9 mouse cellular contexts compared by ENCODE assay signal in the genomic region with DNA sequence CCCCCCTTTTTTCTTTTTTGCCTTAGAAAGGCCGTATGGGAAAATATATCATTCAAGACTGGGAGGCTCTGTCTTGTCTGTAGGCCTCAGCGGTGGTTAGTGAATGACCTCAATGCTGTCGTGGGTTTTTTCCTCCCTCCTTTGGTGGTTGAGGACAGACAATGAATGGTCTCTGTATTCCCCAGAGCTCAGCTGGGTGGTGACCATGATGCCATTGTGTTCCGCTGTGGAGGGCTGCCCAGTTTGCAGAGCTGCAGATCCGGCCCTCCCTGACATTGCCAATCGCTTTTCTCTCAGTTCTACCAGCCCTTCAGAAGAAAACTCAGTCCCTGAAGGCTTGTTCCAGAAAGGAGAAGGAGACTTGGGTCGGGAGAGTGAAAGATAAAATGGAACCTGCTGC. TPM values are rescaled to one million over a fixed set of nuclear protein-coding genes. Genes with fewer than 3 reads are reported as not detected.
DNase-seq lines count a peak whose midpoint lies in the region; ATAC-seq and TF ChIP-seq lines count a peak whose summit lies in the region.
"Had no signal": no experiment of that assay in that cellular context is flagged by ENCODE, and none has a peak within 500 bp of the region (broad histone marks: within the 10 kb centered on the region; RNA-seq: fewer than 3 reads in every experiment).

No protein-coding gene starts in this region.

- no peak overlapping the region for H3K4me2 ChIP-seq in hindbrain, embryonic 14.5 days (replicated peaks)
- no peak overlapping the region for H3K4me2 ChIP-seq in midbrain, embryonic 11.5 days
- no peak overlapping the region for H3K4me2 ChIP-seq in intestine, postnatal 0 days (replicated peaks; ENCODE audit: low read depth)
- H3K4me2 ChIP-seq: liver, embryonic 13.5 days had no signal

- H3K4me1 ChIP-seq in hindbrain, embryonic 14.5 days (replicated peaks; ENCODE audit: control insufficient read depth, insufficient read depth, low read length): peaks cover 6% of the 10 kb centered on the region; the same call in 1 of the 2 replicates
- peaks cover 3% of the 10 kb centered on the region; the same call in 1 of the 2 replicates for H3K4me1 ChIP-seq in midbrain, embryonic 11.5 days (ENCODE audit: control insufficient read depth, insufficient read depth, low read length)
- H3K4me1 ChIP-seq in intestine, postnatal 0 days (replicated peaks; ENCODE audit: control insufficient read depth, insufficient read depth, low read length): no peaks in the 10 kb centered on the region

- H3K4me3 ChIP-seq in hindbrain, embryonic 14.5 days (replicated peaks; ENCODE audit: low read length): no peak overlapping the region
- H3K4me3 ChIP-seq in midbrain, embryonic 11.5 days (ENCODE audit: low read depth, low read length): no peak overlapping the region
- H3K4me3 ChIP-seq in intestine, postnatal 0 days (ENCODE audit: low read depth, low read length): no peak overlapping the region
- H3K4me3 ChIP-seq: liver, embryonic 13.5 days had no signal

- 29% methylated on average over 7 of the region's 7 CpGs for WGBS in hindbrain, embryonic 14.5 days
- 51% methylated on average over 7 of the region's 7 CpGs for WGBS in midbrain, embryonic 11.5 days
- WGBS in intestine, postnatal 0 days: 69% methylated on average over 7 of the region's 7 CpGs

- H3K9ac ChIP-seq in hindbrain, embryonic 14.5 days: no peak overlapping the region
- H3K9ac ChIP-seq in midbrain, embryonic 11.5 days (ENCODE audit: low read length): no peak overlapping the region
- no peak overlapping the region for H3K9ac ChIP-seq in intestine, postnatal 0 days (ENCODE audit: low read depth, low read length)
- H3K9ac ChIP-seq: liver, embryonic 13.5 days had no signal

- no peaks in the 10 kb centered on the region for H3K9me3 ChIP-seq in hindbrain, embryonic 14.5 days (ENCODE audit: control insufficient read depth, low read length)
- H3K9me3 ChIP-seq in midbrain, embryonic 11.5 days (ENCODE audit: control insufficient read depth, low read length): no peaks in the 10 kb centered on the region
- no peaks in the 10 kb centered on the region for H3K9me3 ChIP-seq in intestine, postnatal 0 days (ENCODE audit: control insufficient read depth)
- H3K9me3 ChIP-seq: liver, embryonic 13.5 days had no signal

- DNase-seq in ovary, postnatal 36 days (ENCODE audit: low spot score): peak; percentile 5
- DNase-seq in ovary, postnatal 10 days (ENCODE audit: low spot score): no peak
- DNase-seq in hindbrain, embryonic 14.5 days (ENCODE audit: low spot score): peak; percentile 26
- peak; percentile 83 for DNase-seq in midbrain, embryonic 11.5 days (ENCODE audit: low spot score, missing footprints)
- no peak for DNase-seq in adrenal gland, adult (ENCODE audit: inconsistent age in 2 of 2, low spot score in 1 of 2)
- no peak for DNase-seq in heart, postnatal 4 days
- DNase-seq in urinary bladder, adult 18-20 months (ENCODE audit: low spot score in 2 of 2): no peak
- DNase-seq: liver, embryonic 13.5 days had no signal

- peak overlapping the region; percentile 62 for H3K27ac ChIP-seq in hindbrain, embryonic 14.5 days
- H3K27ac ChIP-seq in midbrain, embryonic 11.5 days (ENCODE audit: low read depth, low read length): no peak overlapping the region
- H3K27ac ChIP-seq in intestine, postnatal 0 days (ENCODE audit: low read depth, low read length): no peak overlapping the region
- H3K27ac ChIP-seq: liver, embryonic 13.5 days had no signal

- no peaks in the 10 kb centered on the region for H3K36me3 ChIP-seq in hindbrain, embryonic 14.5 days (replicated peaks; ENCODE audit: control insufficient read depth, insufficient read depth)
- H3K36me3 ChIP-seq in midbrain, embryonic 11.5 days (ENCODE audit: control insufficient read depth, insufficient read depth, low read length): no peaks in the 10 kb centered on the region
- no peaks in the 10 kb centered on the region for H3K36me3 ChIP-seq in intestine, postnatal 0 days (ENCODE audit: control insufficient read depth, insufficient read depth)
- H3K36me3 ChIP-seq: liver, embryonic 13.5 days had no signal

- ATAC-seq in hindbrain, embryonic 14.5 days (ENCODE audit: low FRiP score): peak; percentile 35; the same call in 1 of the 2 replicates
- no peak for ATAC-seq in midbrain, embryonic 11.5 days (ENCODE audit: low FRiP score)
- ATAC-seq in intestine, postnatal 0 days: no peak

- peaks cover 3% of the 10 kb centered on the region; the same call in 1 of the 2 replicates for H3K27me3 ChIP-seq in hindbrain, embryonic 14.5 days (ENCODE audit: control insufficient read depth, insufficient read depth, low read length)
- H3K27me3 ChIP-seq in midbrain, embryonic 11.5 days (ENCODE audit: control insufficient read depth, insufficient read depth, low read length): no peaks in the 10 kb centered on the region; the same call in 1 of the 2 replicates
- no peaks in the 10 kb centered on the region for H3K27me3 ChIP-seq in intestine, postnatal 0 days (replicated peaks; ENCODE audit: control insufficient read depth, insufficient read depth, low read length)
- H3K27me3 ChIP-seq: liver, embryonic 13.5 days had no signal

- TF ChIP-seq CTCF in intestine, postnatal 0 days (IDR thresholded peaks at IDR 0.05; ENCODE audit: low read depth): no peak

RNA-seq across cellular contexts. Expression of gene Gemin8, which starts 3.5 kb away (rescaled TPM):
- 8.5 and 10.5 TPM in 2 replicates for polyA plus RNA-seq in hindbrain, embryonic 14.5 days (2014; fragmentation: Nextera tagmentation; extraction: Ambion mirVana)
- 16.8 and 19.0 TPM in 2 replicates for polyA plus RNA-seq in midbrain, embryonic 11.5 days (2014; fragmentation: Nextera tagmentation; extraction: Ambion mirVana)
- polyA plus RNA-seq in intestine, postnatal 0 days (2015; fragmentation: Nextera tagmentation; extraction: Ambion mirVana): 2.3 and 2.4 TPM in 2 replicates
- total RNA-seq in heart, postnatal 4 days (2021): 1 to 10 TPM; 4.3 to 4.9 TPM

Comparison
In these comparisons a context has a peak if more than half of its experiments do, and no peak if none do; other contexts are left out.
1. DNase-seq: peak in ovary, postnatal 36 days (single experiment), hindbrain, embryonic 14.5 days (single experiment) and midbrain, embryonic 11.5 days (single experiment); none in ovary, postnatal 10 days (single experiment), adrenal gland, adult (0 of 2), heart, postnatal 4 days (single experiment) and urinary bladder, adult 18-20 months (0 of 2).